Mouse (Mus musculus) retina, embryonic 14.5 days (tissue): ENCODE data around the gene Pdia5.

ENCODE experiments used
- DNase-seq: peaks from one replicate; pipeline ENCODE4 v3.0.0-alpha.2; 2015; ENCODE audit warnings: low spot score

The Pdia5 gene

DNA sequence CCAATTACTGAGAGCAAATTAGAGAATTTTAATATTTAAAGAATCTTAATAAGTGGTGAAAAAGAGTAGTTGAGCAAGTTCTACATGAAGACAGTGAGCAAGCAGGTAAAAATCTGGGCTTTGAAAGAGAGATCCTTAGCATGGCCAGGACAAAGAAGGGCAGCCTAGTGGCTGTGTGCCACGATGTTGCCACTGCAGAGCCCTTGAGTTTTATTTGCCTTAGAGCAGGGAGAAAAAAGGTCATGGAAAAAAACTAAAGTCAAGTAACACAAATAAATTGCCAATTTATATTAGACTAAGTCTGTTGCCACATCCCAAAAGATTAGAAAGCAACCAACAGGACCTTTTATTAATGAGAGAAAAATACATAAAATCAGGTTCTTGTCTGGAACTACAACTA, 133.2 kb downstream of the Pdia5 start:
- DNase-seq, result no peak
